Mouse (Mus musculus) liver, embryonic 14.5 days (tissue): ENCODE data around the gene Pla2g16.

ENCODE experiments used
- CTCF ChIP-seq: IDR thresholded peaks from 2 replicates; pipeline ENCODE4 v1.5.1; 2016; ENCODE audit warnings: antibody characterized with exemption, low read depth, control low read depth
- EP300 ChIP-seq: IDR thresholded peaks from 2 replicates; pipeline ENCODE4 v1.6.1; 2016; ENCODE audit warnings: antibody characterized with exemption, low read depth

GRCm38 (mm10) chr19:7607690-7608201 is 50.5 kb downstream of the Pla2g16 start:
- TF ChIP-seq CTCF (no peak), EP300 (no peak)
